Mouse (Mus musculus) forelimb bud, embryonic 11.5 days (tissue): Measurements from ENCODE around the gene Gm10645.

Experiments
- DNase-seq: peaks from one replicate; pipeline ENCODE4 v3.0.0-alpha.2; 2012; ENCODE audit warnings: low read depth, low spot score

Gene Gm10645

GRCm38 (mm10) chr8:83169127-83169526 is 3.2 kb upstream of the Gm10645 start:
- DNase-seq, result no peak

- DNase-seq, result no peak
Observed at GRCm38 (mm10) chr8:83167932-83168331, 2.0 kb upstream of the Gm10645 start.

- DNase-seq, result peak; percentile 74
Observed at GRCm38 (mm10) chr8:83165235-83165930, 587 bp downstream of the Gm10645 start, which contains the start of gene Tbc1d9. Gene Tbc1d9 (plus strand): TSS chr8:83165352.

GRCm38 (mm10) chr8:83160613-83161012 is 5.4 kb downstream of the Gm10645 start:
- no peak for DNase-seq

GRCm38 (mm10) chr8:83159615-83160014 is 6.4 kb downstream of the Gm10645 start:
- no peak for DNase-seq

GRCm38 (mm10) chr8:83158971-83159370 is 7.0 kb downstream of the Gm10645 start:
- no peak for DNase-seq

GRCm38 (mm10) chr8:83155110-83155509 is 10.9 kb downstream of the Gm10645 start:
- DNase-seq, result no peak

GRCm38 (mm10) chr8:83152470-83152869 is 13.5 kb downstream of the Gm10645 start:
- DNase-seq, result no peak

GRCm38 (mm10) chr8:83152055-83152454 is 13.9 kb downstream of the Gm10645 start:
- DNase-seq, result no peak

- DNase-seq, result no peak
Observed at GRCm38 (mm10) chr8:83149124-83149523, 16.8 kb downstream of the Gm10645 start.

- DNase-seq, result no peak
Observed at GRCm38 (mm10) chr8:83145421-83145820, 20.5 kb downstream of the Gm10645 start.

- no peak for DNase-seq
Observed at GRCm38 (mm10) chr8:83144601-83145000, 21.4 kb downstream of the Gm10645 start.

- DNase-seq, result no peak
Observed at GRCm38 (mm10) chr8:83141358-83141757, 24.6 kb downstream of the Gm10645 start.

GRCm38 (mm10) chr8:83140701-83141111 is 25.3 kb downstream of the Gm10645 start:
- no peak for DNase-seq

- DNase-seq, result no peak
Observed at GRCm38 (mm10) chr8:83140068-83140467, 25.9 kb downstream of the Gm10645 start.

- no peak for DNase-seq
Observed at GRCm38 (mm10) chr8:83135086-83135485, 30.9 kb downstream of the Gm10645 start.
